Mouse (Mus musculus): ENCODE measurements around the gene Krtap4-6. TPM values are rescaled to one million over a fixed set of nuclear protein-coding genes. Genes with fewer than 3 reads are reported as not detected.

The Krtap4-6 gene
- polyA plus RNA-seq, 1 experiment from 2014 or later = not detected

DNA sequence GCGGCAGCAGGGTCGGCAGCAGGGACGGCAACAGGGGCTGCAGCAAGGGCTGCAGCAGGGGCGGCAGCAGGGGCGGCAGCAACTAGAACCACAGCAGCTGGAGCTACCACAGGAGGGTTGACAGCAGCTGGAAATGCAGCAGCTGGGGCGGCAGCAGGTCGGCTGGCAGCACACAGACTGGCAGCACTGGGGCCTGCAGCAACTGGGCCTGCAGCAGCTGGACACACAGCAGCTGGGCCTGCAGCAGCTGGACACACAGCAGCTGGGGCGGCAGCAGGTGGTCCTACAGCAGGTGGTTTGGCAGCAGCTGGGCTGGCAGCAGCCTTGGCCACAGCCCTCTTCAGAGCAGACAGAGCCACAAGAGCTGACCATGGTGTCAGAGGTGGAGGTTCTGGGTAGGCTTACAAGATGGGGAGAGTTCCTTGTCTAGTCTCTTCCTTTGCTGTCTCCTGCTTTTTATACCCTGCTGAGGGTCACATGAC, 31.1 kb downstream of the Krtap4-6 start, which contains the start of gene Krtap4-2:
Gene Krtap4-2, minus strand, starts transcription at position 432 of the 482 bp plus-strand sequence.
- Histone ChIP-seq H3K27me3 (ENCODE audit: insufficient read depth, low read length) (no peaks in the 10 kb centered on the region), H3K4me1 (replicated peaks; ENCODE audit: insufficient read depth, low read length) (no peaks in the 10 kb centered on the region), H3K9ac (ENCODE audit: low read depth, low read length) (no peak within 1 kb of the TSS), H3K36me3 (ENCODE audit: insufficient read depth, low read length) (no peaks in the 10 kb centered on the region), H3K9me3 (replicated peaks; ENCODE audit: low read length) (no peaks in the 10 kb centered on the region), H3K4me3 (replicated peaks; ENCODE audit: low read depth, low read length) (no peak within 1 kb of the TSS), H3K27ac (no peak within 1 kb of the TSS), H3K4me2 (ENCODE audit: low read length) (no peak within 1 kb of the TSS)
- ATAC-seq (replicated peaks; ENCODE audit: low FRiP score, low read depth) = no peak
- 25% methylated on average over 8 of the region's 8 CpGs for WGBS
- no peak for DNase-seq (ENCODE audit: low spot score)
- no peak for TF ChIP-seq CTCF (IDR thresholded peaks at IDR 0.05; ENCODE audit: low read depth)

DNA sequence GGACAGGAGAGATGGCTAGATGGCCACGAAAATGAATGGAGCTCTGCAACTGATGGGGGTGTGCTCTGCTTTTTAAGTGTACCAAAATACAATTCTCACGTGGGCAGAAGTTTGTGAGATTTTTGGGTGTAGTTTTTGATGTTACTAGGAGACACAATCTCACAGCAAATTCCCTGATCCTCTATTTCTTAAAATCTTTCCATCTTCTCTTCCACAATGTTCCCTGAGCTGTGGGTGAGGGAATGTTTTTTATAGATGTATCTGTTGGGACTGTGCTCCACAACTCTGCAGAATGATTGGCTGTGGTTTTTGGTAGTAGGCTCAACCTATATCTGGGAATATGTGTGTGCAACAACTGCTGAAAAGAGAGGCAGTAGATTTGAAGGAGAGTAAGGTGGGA, 32.5 kb downstream of the Krtap4-6 start:
- ATAC-seq (replicated peaks; ENCODE audit: low FRiP score, low read depth) (no peak), DNase-seq (ENCODE audit: low spot score) (no peak)
- TF ChIP-seq CTCF (IDR thresholded peaks at IDR 0.05; ENCODE audit: low read depth) = no peak
- H3K27ac ChIP-seq = no peak overlapping the region
- no peaks in the 10 kb centered on the region for H3K4me1 ChIP-seq (replicated peaks; ENCODE audit: insufficient read depth, low read length)
- H3K27me3 ChIP-seq (ENCODE audit: insufficient read depth, low read length) = no peaks in the 10 kb centered on the region
- H3K36me3 ChIP-seq (ENCODE audit: insufficient read depth, low read length) = no peaks in the 10 kb centered on the region
- WGBS = 68% methylated on average over 2 of the region's 2 CpGs
- no peak overlapping the region for H3K4me2 ChIP-seq (ENCODE audit: low read length)
- H3K9ac ChIP-seq (ENCODE audit: low read depth, low read length) = no peak overlapping the region
- H3K9me3 ChIP-seq (replicated peaks; ENCODE audit: low read length) = no peaks in the 10 kb centered on the region
- H3K4me3 ChIP-seq (replicated peaks; ENCODE audit: low read depth, low read length) = no peak overlapping the region

DNA sequence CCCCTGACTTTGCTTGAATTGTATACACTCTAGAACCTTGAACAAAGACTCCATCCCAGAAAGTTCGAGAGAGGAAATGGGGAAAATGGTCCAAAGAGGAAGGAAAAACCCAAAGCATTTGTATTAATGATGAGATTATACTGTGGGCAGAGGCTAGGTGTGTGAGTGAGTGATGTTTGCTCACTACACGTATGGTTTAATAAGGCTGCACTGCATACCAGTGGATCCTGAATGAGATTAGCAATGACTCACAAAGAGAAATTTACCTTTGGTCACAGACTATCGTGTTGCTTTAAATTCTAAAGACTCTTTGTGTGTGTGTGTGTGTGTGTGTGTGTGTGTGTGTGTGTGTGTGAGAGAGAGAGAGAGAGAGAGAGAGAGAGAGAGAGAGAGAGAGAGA, 34.9 kb downstream of the Krtap4-6 start:
- H3K4me3 ChIP-seq (replicated peaks; ENCODE audit: low read depth, low read length) = no peak overlapping the region
- no peak overlapping the region for H3K9ac ChIP-seq (ENCODE audit: low read depth, low read length)
- H3K27ac ChIP-seq = no peak overlapping the region
- no peak for TF ChIP-seq CTCF (IDR thresholded peaks at IDR 0.05; ENCODE audit: low read depth)
- DNase-seq (ENCODE audit: low spot score) (no peak), ATAC-seq (replicated peaks; ENCODE audit: low FRiP score, low read depth) (no peak)
- no peaks in the 10 kb centered on the region for H3K36me3 ChIP-seq (ENCODE audit: insufficient read depth, low read length)
- H3K27me3 ChIP-seq (ENCODE audit: insufficient read depth, low read length) = no peaks in the 10 kb centered on the region
- 75% methylated on average over 3 of the region's 3 CpGs for WGBS
- H3K4me1 ChIP-seq (replicated peaks; ENCODE audit: insufficient read depth, low read length) = no peaks in the 10 kb centered on the region
- no peak overlapping the region for H3K4me2 ChIP-seq (ENCODE audit: low read length)
- H3K9me3 ChIP-seq (replicated peaks; ENCODE audit: low read length) = no peaks in the 10 kb centered on the region

DNA sequence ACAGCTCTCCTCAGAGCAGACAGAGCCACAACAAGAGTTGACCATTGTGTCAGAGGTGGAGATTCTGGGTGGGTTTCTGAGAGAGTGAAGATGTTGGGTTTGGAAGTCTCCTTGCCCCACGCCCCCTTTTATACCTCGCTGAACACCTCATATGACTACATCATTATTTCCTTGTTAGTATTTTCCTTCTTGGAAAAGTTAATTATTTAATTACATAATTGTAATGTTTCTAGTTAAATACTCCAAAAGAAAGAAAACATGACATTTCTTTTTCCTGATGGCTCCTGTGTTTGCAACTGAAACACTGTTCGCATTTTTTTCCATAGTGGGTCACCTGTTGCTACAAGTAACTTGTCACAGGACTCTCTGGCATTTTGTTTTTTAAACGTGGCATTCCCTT, 37.6 kb downstream of the Krtap4-6 start, which contains the start of gene Krtap4-1:
Gene Krtap4-1, minus strand, starts transcription at position 101 of the 400 bp plus-strand sequence.
- Histone ChIP-seq H3K36me3 (ENCODE audit: insufficient read depth, low read length) (no peaks in the 10 kb centered on the region), H3K9me3 (replicated peaks; ENCODE audit: low read length) (no peaks in the 10 kb centered on the region), H3K4me2 (ENCODE audit: low read length) (no peak within 1 kb of the TSS), H3K4me3 (replicated peaks; ENCODE audit: low read depth, low read length) (no peak within 1 kb of the TSS), H3K4me1 (replicated peaks; ENCODE audit: insufficient read depth, low read length) (no peaks in the 10 kb centered on the region), H3K27ac (no peak within 1 kb of the TSS), H3K27me3 (ENCODE audit: insufficient read depth, low read length) (no peaks in the 10 kb centered on the region), H3K9ac (ENCODE audit: low read depth, low read length) (no peak within 1 kb of the TSS)
- 75% methylated on average over 4 of the region's 4 CpGs for WGBS
- no peak for ATAC-seq (replicated peaks; ENCODE audit: low FRiP score, low read depth)
- no peak for TF ChIP-seq CTCF (IDR thresholded peaks at IDR 0.05; ENCODE audit: low read depth)
- no peak for DNase-seq (ENCODE audit: low spot score)

DNA sequence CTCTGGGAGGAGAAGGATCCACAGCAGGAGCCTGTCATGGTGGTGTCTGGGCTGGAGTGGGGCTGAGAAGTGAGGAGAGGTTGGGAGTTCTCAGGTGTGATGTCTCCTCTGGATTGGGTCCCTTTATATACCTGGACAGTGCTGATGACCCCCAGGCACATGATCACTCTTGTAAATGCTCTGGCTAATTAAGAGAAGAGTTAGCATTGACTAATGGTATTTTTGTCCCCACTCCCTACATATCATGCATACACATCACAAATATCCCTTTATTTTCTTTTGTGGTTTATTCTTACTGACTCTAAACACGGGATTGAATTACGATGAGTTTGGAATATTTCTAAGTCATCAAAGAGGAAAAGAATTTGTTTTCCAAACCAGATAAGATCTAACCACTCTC, 45.4 kb downstream of the Krtap4-6 start, which contains the start of gene Gm11562:
Gene Gm11562, minus strand, starts transcription at position 101 of the 400 bp plus-strand sequence.
- no peak for DNase-seq (ENCODE audit: low spot score)
- Histone ChIP-seq H3K4me3 (replicated peaks; ENCODE audit: low read depth, low read length) (no peak within 1 kb of the TSS), H3K27ac (no peak within 1 kb of the TSS), H3K27me3 (ENCODE audit: insufficient read depth, low read length) (no peaks in the 10 kb centered on the region), H3K9ac (ENCODE audit: low read depth, low read length) (no peak within 1 kb of the TSS), H3K9me3 (replicated peaks; ENCODE audit: low read length) (no peaks in the 10 kb centered on the region), H3K4me2 (ENCODE audit: low read length) (no peak within 1 kb of the TSS), H3K4me1 (replicated peaks; ENCODE audit: insufficient read depth, low read length) (no peaks in the 10 kb centered on the region), H3K36me3 (ENCODE audit: insufficient read depth, low read length) (no peaks in the 10 kb centered on the region)
- WGBS = 61% methylated on average over 2 of the region's 2 CpGs
- no peak for ATAC-seq (replicated peaks; ENCODE audit: low FRiP score, low read depth)
- no peak for TF ChIP-seq CTCF (IDR thresholded peaks at IDR 0.05; ENCODE audit: low read depth)

Other genes starting within 250 kb of the Krtap4-6 start
- not detected in 2 replicates for gene Krt12, start 243.7 kb downstream of the Krtap4-6 start, polyA plus RNA-seq (2015; fragmentation: Nextera tagmentation; extraction: Ambion mirVana)
- 3.6 and 5.0 TPM in 2 replicates for gene Krt20, start 227.8 kb downstream of the Krtap4-6 start, polyA plus RNA-seq (2015; fragmentation: Nextera tagmentation; extraction: Ambion mirVana)
- gene Krt23, start 172.8 kb downstream of the Krtap4-6 start, polyA plus RNA-seq (2015; fragmentation: Nextera tagmentation; extraction: Ambion mirVana) = 30.6 and 31.8 TPM in 2 replicates
- gene Krt39, start 144.6 kb downstream of the Krtap4-6 start, polyA plus RNA-seq (2015; fragmentation: Nextera tagmentation; extraction: Ambion mirVana) = 0.45 and 0.46 TPM in 2 replicates
- not detected in 2 replicates for gene Krt40, start 122.8 kb downstream of the Krtap4-6 start, polyA plus RNA-seq (2015; fragmentation: Nextera tagmentation; extraction: Ambion mirVana)
- gene Krtap3-3, start 115.1 kb downstream of the Krtap4-6 start, polyA plus RNA-seq (2015; fragmentation: Nextera tagmentation; extraction: Ambion mirVana) = not detected in 2 replicates
- not detected in 2 replicates for gene Krtap3-2, start 109.1 kb downstream of the Krtap4-6 start, polyA plus RNA-seq (2015; fragmentation: Nextera tagmentation; extraction: Ambion mirVana)
- not detected in 2 replicates for gene Gm11939, start 106.5 kb downstream of the Krtap4-6 start, polyA plus RNA-seq (2015; fragmentation: Nextera tagmentation; extraction: Ambion mirVana)
- gene Krtap3-1, start 99.3 kb downstream of the Krtap4-6 start, polyA plus RNA-seq (2015; fragmentation: Nextera tagmentation; extraction: Ambion mirVana) = not detected in 2 replicates
- gene Krtap1-5, start 84.9 kb downstream of the Krtap4-6 start, polyA plus RNA-seq (2015; fragmentation: Nextera tagmentation; extraction: Ambion mirVana) = not detected in 2 replicates
- gene Krtap1-4, start 82.3 kb downstream of the Krtap4-6 start, polyA plus RNA-seq (2015; fragmentation: Nextera tagmentation; extraction: Ambion mirVana) = not detected in 2 replicates
- gene Krtap1-3, start 74.6 kb downstream of the Krtap4-6 start, polyA plus RNA-seq (2015; fragmentation: Nextera tagmentation; extraction: Ambion mirVana) = not detected in 2 replicates
- not detected in 2 replicates for gene Krtap9-3, start 67.9 kb downstream of the Krtap4-6 start, polyA plus RNA-seq (2015; fragmentation: Nextera tagmentation; extraction: Ambion mirVana)
- not detected in 2 replicates for gene Gm11938, start 62.7 kb downstream of the Krtap4-6 start, polyA plus RNA-seq (2015; fragmentation: Nextera tagmentation; extraction: Ambion mirVana)
- gene Gm11937, start 55.8 kb downstream of the Krtap4-6 start, polyA plus RNA-seq (2015; fragmentation: Nextera tagmentation; extraction: Ambion mirVana) = not detected in 2 replicates
- not detected in 2 replicates for gene Krtap2-4, start 51.1 kb downstream of the Krtap4-6 start, polyA plus RNA-seq (2015; fragmentation: Nextera tagmentation; extraction: Ambion mirVana)
- not detected in 2 replicates for gene Gm11562, start 45.5 kb downstream of the Krtap4-6 start, polyA plus RNA-seq (2015; fragmentation: Nextera tagmentation; extraction: Ambion mirVana)
- not detected in 2 replicates for gene Krtap4-1, start 37.7 kb downstream of the Krtap4-6 start, polyA plus RNA-seq (2015; fragmentation: Nextera tagmentation; extraction: Ambion mirVana)
- not detected in 2 replicates for gene Krtap4-2, start 30.9 kb downstream of the Krtap4-6 start, polyA plus RNA-seq (2015; fragmentation: Nextera tagmentation; extraction: Ambion mirVana)
- gene Krtap4-7, start 21.9 kb downstream of the Krtap4-6 start, polyA plus RNA-seq (2015; fragmentation: Nextera tagmentation; extraction: Ambion mirVana) = not detected in 2 replicates
- gene Gm11555, start 15.7 kb downstream of the Krtap4-6 start, polyA plus RNA-seq (2015; fragmentation: Nextera tagmentation; extraction: Ambion mirVana) = not detected in 2 replicates
- not detected in 2 replicates for gene Gm11563, start 7.0 kb downstream of the Krtap4-6 start, polyA plus RNA-seq (2015; fragmentation: Nextera tagmentation; extraction: Ambion mirVana)
- gene Gm14190, start 24.8 kb upstream of the Krtap4-6 start, polyA plus RNA-seq (2015; fragmentation: Nextera tagmentation; extraction: Ambion mirVana) = not detected in 2 replicates
- not detected in 2 replicates for gene Gm14180, start 68.3 kb upstream of the Krtap4-6 start, polyA plus RNA-seq (2015; fragmentation: Nextera tagmentation; extraction: Ambion mirVana)
- not detected in 2 replicates for gene Gm11595, start 107.0 kb upstream of the Krtap4-6 start, polyA plus RNA-seq (2015; fragmentation: Nextera tagmentation; extraction: Ambion mirVana)
- gene Krtap4-8, start 114.7 kb upstream of the Krtap4-6 start, polyA plus RNA-seq (2015; fragmentation: Nextera tagmentation; extraction: Ambion mirVana) = not detected in 2 replicates
- gene Krtap4-9, start 119.2 kb upstream of the Krtap4-6 start, polyA plus RNA-seq (2015; fragmentation: Nextera tagmentation; extraction: Ambion mirVana) = not detected in 2 replicates
- gene Gm11596, start 127.5 kb upstream of the Krtap4-6 start, polyA plus RNA-seq (2015; fragmentation: Nextera tagmentation; extraction: Ambion mirVana) = not detected in 2 replicates
- not detected in 2 replicates for gene Gm11569, start 133.0 kb upstream of the Krtap4-6 start, polyA plus RNA-seq (2015; fragmentation: Nextera tagmentation; extraction: Ambion mirVana)
- gene Gm11554, start 138.5 kb upstream of the Krtap4-6 start, polyA plus RNA-seq (2015; fragmentation: Nextera tagmentation; extraction: Ambion mirVana) = not detected in 2 replicates
- gene Krtap4-13, start 143.9 kb upstream of the Krtap4-6 start, polyA plus RNA-seq (2015; fragmentation: Nextera tagmentation; extraction: Ambion mirVana) = not detected in 2 replicates
- not detected in 2 replicates for gene Gm11564, start 149.7 kb upstream of the Krtap4-6 start, polyA plus RNA-seq (2015; fragmentation: Nextera tagmentation; extraction: Ambion mirVana)
- gene 2300003K06Rik, start 172.1 kb upstream of the Krtap4-6 start, polyA plus RNA-seq (2015; fragmentation: Nextera tagmentation; extraction: Ambion mirVana) = not detected in 2 replicates
- not detected in 2 replicates for gene Krtap4-16, start 185.6 kb upstream of the Krtap4-6 start, polyA plus RNA-seq (2015; fragmentation: Nextera tagmentation; extraction: Ambion mirVana)
- not detected in 2 replicates for gene Gm11568, start 192.0 kb upstream of the Krtap4-6 start, polyA plus RNA-seq (2015; fragmentation: Nextera tagmentation; extraction: Ambion mirVana)
- gene Gm11559, start 198.5 kb upstream of the Krtap4-6 start, polyA plus RNA-seq (2015; fragmentation: Nextera tagmentation; extraction: Ambion mirVana) = not detected in 2 replicates
- gene Krtap9-1, start 207.4 kb upstream of the Krtap4-6 start, polyA plus RNA-seq (2015; fragmentation: Nextera tagmentation; extraction: Ambion mirVana) = not detected in 2 replicates
- gene Gm11567, start 213.2 kb upstream of the Krtap4-6 start, polyA plus RNA-seq (2015; fragmentation: Nextera tagmentation; extraction: Ambion mirVana) = not detected in 2 replicates
- gene Krtap31-1, start 242.0 kb upstream of the Krtap4-6 start, polyA plus RNA-seq (2015; fragmentation: Nextera tagmentation; extraction: Ambion mirVana) = not detected in 2 replicates
- not detected in 2 replicates for gene Gm11565, start 248.8 kb upstream of the Krtap4-6 start, polyA plus RNA-seq (2015; fragmentation: Nextera tagmentation; extraction: Ambion mirVana)